Mouse (Mus musculus): ENCODE measurements around the gene Tcl1b1. TPM values are rescaled to one million over a fixed set of nuclear protein-coding genes. Genes with fewer than 3 reads are reported as not detected.
"Not testable (repeated sequence)": the region's sequence is repeated elsewhere in the genome, so short reads cannot be mapped to it uniquely, and the experiment has no call there.

Tcl1b1 gene
- not detected for polyA plus RNA-seq (2017; shearing (Covaris generic))

GRCm38 (mm10) chr12:105159390-105159789, at the start of gene Tcl1b1:
TSS of gene Tcl1b1 (plus strand) at chr12:105159690.
- no peak for ATAC-seq

DNA sequence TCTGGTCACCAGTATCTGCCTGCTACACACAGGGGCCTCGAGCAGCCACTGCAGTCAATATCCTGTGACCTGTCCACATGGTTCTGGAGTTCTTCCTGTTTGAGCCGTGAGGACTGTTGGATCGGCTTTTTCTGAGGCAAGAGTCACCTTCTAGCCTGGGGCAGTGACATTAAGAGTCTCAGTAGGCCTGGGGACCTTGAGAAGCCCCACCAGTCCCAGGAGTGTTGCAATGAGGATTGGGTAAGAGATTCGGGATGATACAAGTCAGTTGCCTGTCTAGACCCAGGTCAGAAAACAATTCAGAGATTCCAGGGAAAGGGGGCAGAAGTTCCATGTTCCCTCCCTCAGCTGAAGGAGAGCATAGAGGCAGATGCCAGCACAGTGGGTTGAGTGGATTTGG, 49.7 kb upstream of the Tcl1b1 start:
- no peak for ATAC-seq

GRCm38 (mm10) chr12:105112321-105112988, 47.0 kb upstream of the Tcl1b1 start:
- ATAC-seq: no peak

DNA sequence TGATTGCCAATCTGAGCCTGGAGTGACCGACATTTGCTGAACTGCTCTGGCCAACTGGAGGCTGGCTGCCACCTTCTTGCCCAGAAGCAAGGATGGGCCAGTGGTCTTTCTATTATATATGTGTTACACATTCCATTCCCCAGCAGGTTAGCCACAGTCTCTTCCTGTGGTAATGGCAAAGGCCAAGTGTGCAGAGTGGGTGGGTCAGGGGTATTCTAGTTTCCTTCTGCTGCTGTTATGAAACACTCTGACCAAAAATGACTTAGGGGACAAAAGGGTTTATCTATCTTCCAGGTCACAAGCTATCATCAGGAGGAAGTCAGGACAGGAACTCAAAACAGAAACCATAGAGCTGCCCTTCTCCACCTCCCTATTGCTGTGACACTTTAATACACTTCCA, 42.8 kb upstream of the Tcl1b1 start:
- ATAC-seq: no peak

DNA sequence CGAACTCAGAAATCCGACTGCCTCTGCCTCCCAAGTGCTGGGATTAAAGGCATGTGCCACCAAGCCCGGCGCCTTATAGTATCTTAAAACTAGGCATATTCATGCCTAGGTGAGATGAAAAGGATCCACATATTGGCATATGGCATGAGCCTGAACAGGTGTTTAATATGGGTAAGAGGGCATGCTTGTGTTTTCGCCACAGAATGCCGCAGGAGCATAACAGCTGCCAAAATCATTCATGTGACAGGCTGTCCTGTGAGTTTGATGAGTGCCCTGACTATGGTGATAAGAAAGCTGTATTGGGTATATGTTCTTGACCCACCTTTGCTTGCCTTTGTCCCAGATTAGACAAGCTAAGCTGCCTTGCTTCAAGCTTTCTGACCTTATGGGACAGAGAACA, 34.1 kb upstream of the Tcl1b1 start:
- ATAC-seq: no peak

DNA sequence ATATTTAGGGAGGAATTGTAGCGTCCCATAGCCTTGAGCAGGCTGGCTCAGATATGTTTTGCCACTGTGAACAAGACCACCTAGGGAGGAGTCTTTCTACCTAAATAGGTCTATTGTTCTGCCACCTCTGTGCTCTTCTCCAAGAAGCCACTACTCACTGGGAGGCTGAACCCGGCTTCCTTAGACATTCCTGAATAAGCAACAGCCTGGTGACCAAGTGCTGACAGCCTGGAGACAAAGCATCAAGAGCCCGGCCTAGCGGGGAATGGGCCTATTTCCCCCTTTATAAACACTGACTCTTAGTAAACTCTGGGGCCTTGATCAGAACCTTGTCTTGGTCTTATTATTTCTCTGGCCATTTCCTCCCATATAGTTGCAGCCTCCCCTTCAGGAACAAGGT, 33.0 kb upstream of the Tcl1b1 start:
- ATAC-seq: no peak

DNA sequence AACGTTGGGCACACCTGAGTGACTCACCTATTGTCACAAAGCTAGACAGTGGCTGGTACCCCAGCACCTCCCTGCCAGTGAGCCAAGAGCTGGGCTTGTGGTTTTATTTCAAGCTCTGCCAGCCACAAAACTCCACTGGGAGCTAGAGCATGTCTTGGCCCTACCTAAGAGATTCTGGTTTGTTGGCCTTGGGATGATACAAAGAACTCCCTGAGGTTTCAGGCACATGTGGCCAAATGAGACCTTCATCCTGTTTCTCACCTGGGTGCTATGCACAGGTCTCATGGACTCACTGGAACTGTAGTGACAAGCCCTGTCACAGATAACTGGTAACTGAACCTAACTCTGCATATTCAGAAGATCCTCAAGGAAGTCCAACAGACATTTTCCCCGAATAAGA, 31.9 kb upstream of the Tcl1b1 start:
- ATAC-seq: no peak

DNA sequence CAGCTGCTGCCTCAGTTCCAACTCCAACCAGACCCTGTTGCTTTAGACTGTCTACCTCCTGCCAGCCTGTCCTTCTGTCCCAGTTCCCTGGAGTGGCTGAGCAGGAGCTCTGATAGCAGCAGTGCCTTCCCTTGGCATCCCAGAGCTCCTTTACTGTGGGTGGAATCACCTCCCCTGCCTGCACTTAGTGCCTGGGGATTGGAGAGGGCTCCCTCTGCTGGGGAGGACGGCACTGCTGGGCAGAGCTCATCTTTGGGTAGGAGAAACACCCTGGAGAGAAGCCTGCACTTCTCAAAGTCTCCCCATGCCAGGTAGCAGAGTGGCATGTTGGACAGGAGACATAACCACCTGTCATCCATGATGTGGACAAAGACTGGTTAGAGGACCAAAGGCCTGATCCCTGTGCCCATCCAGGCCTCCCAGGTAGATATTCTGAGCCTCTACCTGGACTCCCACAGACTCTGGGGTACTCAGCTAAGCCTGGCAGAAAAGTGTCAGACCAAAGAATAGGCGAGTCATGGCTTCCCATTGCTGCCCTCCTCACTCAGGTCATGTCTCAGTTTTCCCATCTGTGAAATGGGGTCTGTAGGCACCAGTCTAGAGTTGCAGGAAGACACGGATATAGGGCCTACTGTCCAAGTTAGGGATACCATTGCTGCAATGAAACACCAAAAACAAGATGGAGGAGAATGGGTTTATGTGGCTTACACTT, 29.8 kb upstream of the Tcl1b1 start:
- ATAC-seq: not testable (repeated sequence)

DNA sequence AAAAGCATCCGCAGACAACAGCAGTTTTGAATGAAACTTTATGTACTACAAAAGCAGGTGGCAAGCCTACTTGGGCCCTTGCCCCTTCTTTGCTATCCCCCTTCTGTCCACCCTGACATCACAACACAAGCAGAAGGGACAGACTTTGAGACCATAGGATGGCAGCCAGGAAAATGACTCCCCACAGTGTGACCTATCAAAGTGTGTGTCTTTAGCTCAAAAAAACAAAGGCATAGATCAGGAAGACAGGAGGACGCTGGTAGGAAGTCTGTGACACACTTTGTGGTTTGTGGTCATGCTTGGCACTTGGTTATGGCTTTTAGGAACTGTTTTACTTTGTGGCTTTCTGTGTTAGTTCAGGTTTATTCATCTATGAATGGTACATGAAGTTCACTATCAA, 25.3 kb upstream of the Tcl1b1 start:
- not testable (repeated sequence) for ATAC-seq

GRCm38 (mm10) chr12:105134826-105135225, 24.7 kb upstream of the Tcl1b1 start:
- not testable (repeated sequence) for ATAC-seq

GRCm38 (mm10) chr12:105137729-105138128, 21.8 kb upstream of the Tcl1b1 start:
- not testable (repeated sequence) for ATAC-seq

- ATAC-seq: no peak
Measured at GRCm38 (mm10) chr12:105143096-105143495, 16.4 kb upstream of the Tcl1b1 start.

DNA sequence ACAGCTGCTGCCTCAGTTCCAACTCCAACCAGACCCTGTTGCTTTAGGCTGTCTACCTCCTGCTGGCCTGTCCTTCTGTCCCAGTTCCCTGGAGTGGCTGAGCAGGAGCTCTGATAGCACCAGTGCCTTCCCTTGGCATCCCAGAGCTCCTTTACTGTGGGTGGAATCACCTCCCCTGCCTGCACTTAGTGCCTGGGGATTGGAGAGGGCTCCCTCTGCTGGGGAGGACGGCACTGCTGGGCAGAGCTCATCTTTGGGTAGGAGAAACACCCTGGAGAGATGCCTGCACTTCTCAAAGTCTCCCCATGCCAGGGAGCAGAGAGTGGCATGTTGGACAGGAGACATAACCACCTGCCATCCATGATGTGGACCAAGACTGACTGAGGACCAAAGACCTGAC, 14.6 kb upstream of the Tcl1b1 start:
- ATAC-seq: not testable (repeated sequence)

GRCm38 (mm10) chr12:105145714-105146113, 13.8 kb upstream of the Tcl1b1 start, which contains the start of gene Tcl1b2:
TSS of gene Tcl1b2 (plus strand) at chr12:105146014.
- no peak for ATAC-seq

- not testable (repeated sequence) for ATAC-seq
Measured at GRCm38 (mm10) chr12:105155286-105155685, 4.2 kb upstream of the Tcl1b1 start.

DNA sequence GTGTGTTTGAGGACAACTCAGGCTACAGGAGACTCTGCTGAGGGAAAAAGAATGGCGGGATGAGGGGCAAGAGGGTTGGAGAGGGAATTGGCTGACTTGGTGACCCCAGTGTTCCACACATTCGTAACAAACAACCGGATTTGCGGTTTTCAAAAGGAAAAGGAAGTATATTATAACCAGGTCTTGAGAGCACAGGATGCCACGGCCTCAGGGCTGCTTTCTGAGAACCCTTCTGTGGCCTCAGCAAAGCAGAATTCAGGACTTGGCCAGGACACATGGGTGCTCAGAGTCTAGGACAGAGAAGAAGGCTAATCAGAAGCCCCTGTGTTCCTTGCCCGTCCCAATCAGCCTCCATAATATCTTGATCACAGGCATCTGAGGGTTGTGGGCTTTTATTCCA, 648 bp upstream of the Tcl1b1 start:
- ATAC-seq: no peak

DNA sequence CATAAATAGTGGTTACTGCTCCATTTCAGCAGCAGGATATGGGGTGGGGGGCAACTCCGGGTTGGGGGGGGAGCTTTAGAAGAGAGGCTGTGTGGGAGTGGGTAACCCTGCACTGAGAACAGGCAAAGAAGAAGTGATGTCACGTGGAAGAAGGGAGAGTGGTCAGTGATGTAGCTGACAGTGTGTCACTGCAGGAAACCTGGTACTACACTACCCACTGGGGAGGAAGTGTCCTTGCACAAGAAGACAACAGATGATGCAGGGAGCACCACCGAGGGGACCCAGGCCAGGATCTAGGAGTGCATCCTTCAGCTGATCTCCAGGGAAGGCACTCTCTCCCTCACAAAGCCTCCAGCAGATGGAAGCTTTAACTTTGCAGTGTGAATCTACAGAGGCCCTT, 7.2 kb downstream of the Tcl1b1 start:
- no peak for ATAC-seq

- ATAC-seq: no peak
Measured at GRCm38 (mm10) chr12:105173366-105173765, 13.9 kb downstream of the Tcl1b1 start.

- not testable (repeated sequence) for ATAC-seq
Measured at GRCm38 (mm10) chr12:105174318-105174717, 14.8 kb downstream of the Tcl1b1 start.

DNA sequence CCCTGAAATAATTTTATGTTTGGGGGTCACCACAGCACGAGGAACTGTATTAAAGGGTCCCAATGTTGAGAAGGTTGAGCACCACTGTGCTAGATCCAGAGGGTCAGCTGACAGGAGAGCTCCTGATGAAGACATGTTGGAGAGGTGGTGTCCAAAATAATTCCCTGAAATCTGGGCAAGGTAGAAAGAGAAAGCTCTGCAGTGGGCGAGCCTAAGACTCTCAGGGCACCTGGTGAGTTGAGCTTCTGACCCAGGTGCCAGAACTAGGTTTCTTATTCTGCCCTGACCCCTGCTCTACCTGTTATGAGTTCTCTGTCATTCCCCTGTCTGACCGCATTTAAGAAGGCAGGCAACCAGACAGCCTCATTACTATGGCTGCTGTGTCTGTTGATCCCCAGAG, 16.6 kb downstream of the Tcl1b1 start, which contains the start of gene Tcl1b5:
TSS of gene Tcl1b5 (plus strand) at position 301 of the 400 bp plus-strand sequence.
- ATAC-seq: not testable (repeated sequence)

GRCm38 (mm10) chr12:105181040-105181644, 21.7 kb downstream of the Tcl1b1 start:
- ATAC-seq: not testable (repeated sequence)

DNA sequence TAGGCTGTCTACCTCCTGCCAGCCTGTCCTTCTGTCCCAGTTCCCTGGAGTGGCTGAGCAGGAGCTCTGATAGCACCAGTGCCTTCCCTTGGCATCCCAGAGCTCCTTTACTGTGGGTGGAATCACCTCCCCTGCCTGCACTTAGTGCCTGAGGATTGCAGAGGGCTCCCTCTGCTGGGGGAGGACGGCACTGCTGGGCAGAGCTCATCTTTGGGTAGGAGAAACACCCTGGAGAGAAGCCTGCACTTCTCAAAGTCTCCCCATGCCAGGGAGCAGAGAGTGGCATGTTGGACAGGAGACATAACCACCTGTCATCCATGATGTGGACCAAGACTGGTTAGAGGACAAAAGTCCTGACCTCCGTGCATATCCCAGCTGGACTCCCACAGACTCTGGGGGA, 29.5 kb downstream of the Tcl1b1 start:
- not testable (repeated sequence) for ATAC-seq

DNA sequence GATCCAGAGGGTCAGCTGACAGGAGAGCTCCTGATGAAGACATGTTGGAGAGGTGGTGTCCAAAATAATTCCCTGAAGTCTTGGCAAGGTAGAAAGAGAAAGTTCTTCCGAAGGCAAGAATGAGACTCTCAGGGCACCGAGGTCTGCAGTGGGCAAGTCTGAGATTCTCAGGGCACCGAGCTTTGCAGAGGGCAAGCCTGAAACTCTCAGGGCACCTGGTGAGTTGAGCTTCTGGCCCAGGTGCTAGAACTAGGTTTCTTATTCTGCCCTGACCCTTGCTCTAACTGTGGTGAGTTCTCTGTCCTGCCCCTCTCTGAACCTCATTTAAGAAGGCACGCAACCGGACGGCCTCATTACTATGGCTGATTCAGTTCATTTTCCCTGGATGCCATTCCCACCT, 31.3 kb downstream of the Tcl1b1 start, which contains the start of gene Tcl1b3:
TSS of gene Tcl1b3 (plus strand) at position 301 of the 400 bp plus-strand sequence.
- not testable (repeated sequence) for ATAC-seq

Data from activated CD4-positive, CD25-positive, alpha-beta regulatory T cell, adult 4 months (primary cell).